Mouse (Mus musculus) spleen, postnatal 14 days (tissue): ENCODE data around the gene Ncln.
A peak's percentile ranks its signal among the peaks of the same experiment; 100 is the strongest.
"Not testable (repeated sequence)": the region's sequence is repeated elsewhere in the genome, so short reads cannot be mapped to it uniquely, and the experiment has no call there.

ENCODE experiments used
- DNase-seq, 2 experiments: peaks; one replicate each; pipeline ENCODE4 v3.0.0; 2021 to 2022; ENCODE audit warnings: low spot score in 2 of 2

Ncln gene

GRCm38 (mm10) chr10:81462415-81462804 lies 33.8 kb downstream of the Ncln start:
- DNase-seq: no peak

GRCm38 (mm10) chr10:81461673-81462414 lies 34.3 kb downstream of the Ncln start:
- no peak for DNase-seq

- no peak for DNase-seq
Measured at GRCm38 (mm10) chr10:81460951-81461350, 35.2 kb downstream of the Ncln start.

DNA sequence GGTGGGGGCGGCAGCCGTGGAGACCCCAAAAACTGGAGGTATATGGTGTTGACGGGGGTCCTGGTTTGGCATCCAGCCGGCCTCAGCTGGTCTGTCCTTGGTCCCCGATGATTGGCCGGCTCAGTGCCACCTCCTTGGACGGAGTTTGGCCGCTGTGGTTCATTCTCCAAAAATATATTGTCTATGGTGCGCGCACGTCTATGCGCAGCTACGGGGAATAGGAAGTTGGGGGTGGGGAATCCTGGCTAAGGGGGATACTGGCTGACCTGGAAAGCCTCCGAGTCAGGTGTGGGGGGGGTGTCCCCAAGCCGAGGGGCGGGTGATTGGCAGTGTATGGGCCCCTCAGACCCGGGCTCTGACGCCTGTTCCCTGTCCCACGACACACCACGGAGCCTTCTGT lies 35.7 kb downstream of the Ncln start:
- DNase-seq: no peak

DNA sequence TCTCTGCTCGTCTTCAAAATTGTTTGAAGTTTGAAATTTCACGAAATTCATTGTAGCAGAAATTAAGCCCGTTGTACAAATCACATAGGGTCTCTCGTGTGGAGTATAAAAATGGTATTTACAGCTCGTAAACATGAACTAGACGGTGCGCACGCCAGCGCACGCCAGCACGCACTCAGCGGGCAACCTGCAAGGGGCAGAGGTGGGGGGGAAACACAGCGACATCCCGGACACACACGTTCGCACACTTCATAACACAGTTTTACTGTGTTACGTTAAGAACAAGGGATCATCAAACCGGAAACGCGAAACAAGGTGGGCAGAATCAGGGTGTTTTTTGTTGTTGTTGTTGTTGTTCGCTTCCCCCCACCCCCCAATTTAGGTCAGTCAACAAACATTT lies 36.8 kb downstream of the Ncln start:
- no peak for DNase-seq

- no peak for DNase-seq
Measured at GRCm38 (mm10) chr10:81458267-81458666, 37.9 kb downstream of the Ncln start.

GRCm38 (mm10) chr10:81457624-81458023 lies 38.6 kb downstream of the Ncln start:
- no peak for DNase-seq

DNA sequence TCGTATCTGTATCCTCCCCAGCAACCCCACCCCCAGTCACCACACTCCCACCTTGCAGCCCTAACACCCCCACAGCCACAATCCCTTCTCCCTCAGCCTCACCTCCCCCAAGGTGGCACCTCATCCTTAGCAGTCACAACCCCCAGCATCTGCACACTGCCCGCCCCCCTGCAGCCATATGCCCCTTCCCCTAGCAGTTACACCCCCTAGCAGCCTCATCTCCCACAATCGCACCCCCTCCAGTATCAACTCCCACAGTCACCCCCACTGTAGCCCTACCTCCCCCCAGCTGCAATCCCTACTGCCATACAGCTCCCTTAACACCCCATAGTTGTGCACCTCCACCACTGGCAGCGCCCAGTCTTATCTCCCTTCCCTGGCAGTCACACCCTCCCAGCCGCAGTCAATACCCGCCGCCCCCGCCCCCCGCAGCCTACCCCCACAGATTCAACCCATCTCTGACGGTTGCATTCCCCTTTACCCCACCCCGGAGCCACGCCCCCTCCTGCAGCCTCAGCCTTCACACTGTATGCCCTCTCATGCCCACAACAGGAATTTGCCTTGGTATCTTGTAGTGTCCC lies 39.1 kb downstream of the Ncln start:
- DNase-seq: no peak

GRCm38 (mm10) chr10:81455181-81455895 lies 40.9 kb downstream of the Ncln start, which contains the start of gene Nfic:
Nfic (minus strand) TSS chr10:81455635.
- peak in 1 of 2 experiments; percentile 6 for DNase-seq

DNA sequence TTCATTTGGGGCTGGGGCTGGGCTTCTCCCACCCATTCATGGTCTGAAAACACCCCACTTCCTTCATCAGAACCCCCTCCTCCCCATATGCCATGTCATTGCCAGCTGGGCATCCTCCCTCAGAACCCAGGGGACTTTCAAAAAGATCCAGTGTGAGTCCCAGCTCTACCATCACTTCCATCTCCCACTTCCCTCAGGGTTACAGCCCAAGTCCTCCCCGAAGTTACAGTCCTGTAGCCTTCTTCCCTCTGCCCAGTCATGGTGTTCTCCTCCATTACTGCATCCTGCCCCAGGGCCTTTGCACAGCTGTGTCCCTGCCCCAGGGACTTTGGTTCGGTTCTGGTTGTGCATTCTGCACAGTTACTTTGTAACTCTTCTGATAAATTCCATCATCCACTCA lies 42.1 kb downstream of the Ncln start:
- no peak for DNase-seq

- no peak for DNase-seq
Measured at GRCm38 (mm10) chr10:81452947-81453288, 43.3 kb downstream of the Ncln start.

DNA sequence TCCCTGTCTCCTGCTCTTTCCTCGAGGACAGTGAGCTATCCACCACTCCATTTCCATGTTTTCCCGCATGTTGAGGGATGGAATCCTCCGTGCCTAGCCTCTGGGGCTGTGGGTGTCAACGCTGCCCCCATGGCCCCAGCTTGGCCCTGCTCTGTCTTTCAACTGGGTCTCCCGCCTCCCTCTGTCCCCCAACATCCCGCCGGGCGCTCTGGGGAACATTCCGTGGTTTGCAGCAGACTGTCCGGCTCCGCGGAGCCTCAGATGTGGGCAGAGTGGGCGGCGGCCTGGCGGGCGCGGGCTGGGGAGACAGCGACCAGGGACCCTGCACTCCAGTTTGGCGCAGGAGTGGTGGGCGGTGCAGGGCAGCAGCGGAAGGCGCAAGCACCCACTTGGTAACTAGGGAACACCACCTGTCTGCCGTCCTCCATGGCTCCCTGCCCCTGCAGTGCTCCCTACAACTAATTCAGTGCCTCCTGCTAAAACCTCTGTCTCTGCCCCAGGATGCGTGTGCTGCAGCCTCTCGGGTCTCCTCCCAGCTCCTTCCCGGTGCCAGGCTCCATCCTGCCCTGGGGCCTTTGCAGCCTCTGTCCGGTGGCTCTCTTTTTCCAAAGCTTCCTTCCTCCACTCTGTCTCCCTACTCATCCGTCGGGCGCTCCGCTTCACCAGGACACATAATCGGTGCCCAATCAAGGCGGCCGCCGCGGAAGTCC lies 43.8 kb downstream of the Ncln start:
- DNase-seq: no peak

- no peak for DNase-seq
Measured at GRCm38 (mm10) chr10:81451365-81451745, 44.8 kb downstream of the Ncln start.

DNA sequence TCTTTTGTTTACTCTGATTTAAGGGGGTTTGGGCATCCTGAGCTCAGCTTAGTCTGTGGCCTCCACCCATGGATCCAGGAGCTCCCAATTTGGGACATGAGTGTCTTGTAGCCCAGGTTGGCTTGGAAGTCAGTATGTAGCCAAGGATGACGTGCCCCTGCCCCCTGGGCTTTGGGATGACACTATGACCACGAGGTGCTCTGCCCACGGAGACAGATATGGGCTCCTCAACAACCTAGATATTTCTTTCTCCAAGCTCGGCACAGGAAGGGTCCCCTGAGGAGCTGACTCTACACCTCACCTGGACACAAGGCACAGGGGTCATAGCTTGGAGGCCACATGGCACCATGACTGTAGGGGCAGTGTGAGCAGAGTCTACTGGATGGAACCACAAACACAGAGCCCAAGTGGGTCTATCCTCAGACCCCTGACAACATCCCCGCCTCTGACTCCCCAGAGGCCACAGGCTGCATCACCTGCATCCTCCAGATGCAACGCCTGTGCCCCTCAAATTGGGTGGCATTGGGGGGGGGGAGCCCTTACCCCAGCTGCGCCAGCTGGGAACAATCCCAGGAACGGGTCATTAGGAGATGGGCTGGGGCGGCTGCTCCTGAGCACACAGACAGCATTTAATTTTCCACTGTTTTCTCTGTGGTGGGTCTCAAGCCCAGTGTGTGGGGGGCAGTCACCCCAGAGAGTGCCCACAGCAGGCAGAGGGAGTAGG lies 45.4 kb downstream of the Ncln start:
- DNase-seq: no peak

GRCm38 (mm10) chr10:81450140-81450539 lies 46.1 kb downstream of the Ncln start:
- DNase-seq: peak; percentile 54 to 81

- DNase-seq: not testable (repeated sequence)
Measured at GRCm38 (mm10) chr10:81445516-81445915, 50.7 kb downstream of the Ncln start.

- no peak for DNase-seq
Measured at GRCm38 (mm10) chr10:81441019-81441418, 55.2 kb downstream of the Ncln start.
